Mouse (Mus musculus): ENCODE results near the gene Gm5934. TPM values are rescaled to one million over a fixed set of nuclear protein-coding genes. Genes with fewer than 3 reads are reported as not detected.

Gene Gm5934
- not detected for polyA plus RNA-seq (2014; fragmentation: Illumina TruSeq; extraction: RNeasy Lipid Tissue Mini Kit (QIAGEN cat#74804); ENCODE audit: low read depth, low replicate concordance)

DNA sequence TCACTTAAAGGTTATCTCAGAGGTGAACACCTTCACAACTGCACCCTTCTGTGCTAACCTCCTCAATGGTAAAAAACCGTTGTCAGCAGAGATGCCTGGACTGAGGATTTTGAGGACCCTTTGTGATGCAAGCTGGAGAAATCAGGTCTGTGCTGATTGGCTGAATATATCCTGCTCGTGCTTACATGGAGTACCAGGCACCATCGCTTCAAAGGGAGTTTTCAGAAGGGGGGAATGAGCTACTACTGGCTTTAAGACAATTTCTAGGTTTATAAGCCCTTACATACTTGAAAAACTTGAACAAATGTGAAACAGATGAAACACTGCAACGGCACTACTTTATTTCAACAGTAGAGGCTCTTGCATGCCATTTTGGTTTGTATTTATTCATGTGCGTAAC is at the start of gene Gm5934:
TSS of gene Gm5934 (minus strand) at position 101 of the 400 bp plus-strand sequence.

Other genes with a start within 250 kb of the Gm5934 start
- gene Gm4297, start 74.1 kb upstream of the Gm5934 start, polyA plus RNA-seq (2014; fragmentation: Illumina TruSeq; extraction: RNeasy Lipid Tissue Mini Kit (QIAGEN cat#74804); ENCODE audit: low read depth, low replicate concordance), result not detected